8 mouse cellular contexts compared by ENCODE assay signal in the genomic region with DNA sequence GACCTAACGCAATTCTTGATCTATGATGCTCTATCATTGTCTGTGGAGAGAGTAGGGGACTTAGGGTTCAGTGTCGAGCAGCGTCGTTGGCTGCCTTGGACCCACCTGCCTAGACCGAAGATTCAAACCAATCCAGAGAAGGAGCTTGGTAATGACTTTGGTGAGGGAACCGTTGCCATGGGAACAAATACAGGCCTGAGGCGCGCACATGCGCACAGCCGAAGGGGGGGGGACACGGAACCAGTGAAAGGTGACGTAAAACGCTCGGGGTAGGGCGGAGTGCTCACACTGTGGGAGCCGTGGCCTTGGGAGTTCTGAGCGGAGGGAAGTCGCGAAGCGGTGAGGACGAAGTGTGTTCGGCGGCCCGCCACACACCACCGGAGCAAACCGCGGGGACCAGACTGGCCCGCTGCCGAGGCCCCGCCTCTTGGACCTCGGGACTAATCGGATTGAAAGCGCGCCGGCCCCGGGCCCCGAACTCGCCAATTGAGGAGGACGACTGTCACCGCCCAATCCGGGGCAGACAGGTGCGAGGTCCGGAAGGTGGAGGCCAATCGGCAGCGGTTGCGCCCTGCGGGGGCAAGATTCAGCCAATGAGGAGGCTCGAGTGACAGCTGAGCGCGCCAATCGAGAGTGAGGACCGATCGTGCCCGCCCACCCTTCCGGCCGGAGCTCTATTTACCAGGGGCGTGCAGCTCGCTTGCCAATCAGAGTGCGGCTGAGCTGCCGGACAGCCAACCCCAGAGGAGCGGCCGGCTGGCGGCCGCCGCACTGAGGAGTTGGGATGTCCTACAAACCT. TPM values are rescaled to one million over a fixed set of nuclear protein-coding genes. Genes with fewer than 3 reads are reported as not detected.
DNase-seq lines count a peak whose midpoint lies in the region; ATAC-seq lines count a peak whose summit lies in the region.

A gene (plus strand): TSS at position 541 of the 799 bp plus-strand sequence.

- intact Hi-C loops in gastrocnemius, postnatal 14 days (cut with DNase I; ENCODE audit: low total_unique reads), result no loop called here
- intact Hi-C loops in left cerebral cortex, postnatal 10 days (cut with DNase I), result no loop called here

- ATAC-seq in inflammation-experienced regulatory T-cells, adult 6 months, result peak; percentile 77
- peak; percentile 86 for ATAC-seq in megakaryocyte-erythroid progenitor cell, adult 5-6 weeks (replicated peaks; ENCODE audit: low FRiP score, low TSS enrichment, poor library complexity, severe bottlenecking)

- DNase-seq in adrenal gland, adult (ENCODE audit: inconsistent age in 2 of 2, low spot score in 1 of 2), result peak; percentile 100
- peak; percentile 99 for DNase-seq in embryo, embryonic 10.5 days (ENCODE audit: low spot score)
- DNase-seq in gastrocnemius, postnatal 14 days, result peak; percentile 99
- DNase-seq in left cerebral cortex, postnatal 10 days (ENCODE audit: extremely low spot score in 1 of 2, low spot score in 2 of 2), result peak; percentile 99
- DNase-seq in right cerebral cortex, postnatal 25 days, result peak; percentile 100
- peak; percentile 99 to 100 for DNase-seq in urinary bladder, postnatal 4 days (ENCODE audit: low spot score in 2 of 2)

RNA-seq across cellular contexts. Expression of the gene that starts here (rescaled TPM):
- total RNA-seq in gastrocnemius, postnatal 14 days (2021), result 10 to 100 TPM; 17.3 to 17.5 TPM
- polyA plus RNA-seq in inflammation-experienced regulatory T-cells, adult 6 months (2017; shearing (Covaris generic)), result 100 to 1,000 TPM; 329 to 406 (median 406) TPM
- total RNA-seq in left cerebral cortex, postnatal 10 days (2021), result 10 to 100 TPM; 20.4 to 21.6 TPM
- 65.1 and 75.8 TPM in 2 replicates for total RNA-seq in megakaryocyte-erythroid progenitor cell, adult 5-6 weeks (2014; fragmentation: Nextera tagmentation)
- total RNA-seq in megakaryocyte-erythroid progenitor cell, adult 5-6 weeks (2017), result 6.7 and 16.1 TPM in 2 replicates

Comparison
In these comparisons a context has a peak if more than half of its experiments do, and no peak if none do; other contexts are left out.
1. Peak in every context shown above with its lines: DNase-seq and ATAC-seq.